Mouse (Mus musculus) lung, adult 2 months (tissue): ENCODE results near the gene Tpi1.

Experiments used
- CTCF ChIP-seq: fragments of 200-500 bp; IDR thresholded peaks from 2 replicates; pipeline ENCODE4 v1.5.1; 2011; ENCODE audit warnings: mild to moderate bottlenecking, low read length, control low read depth; ENCODE audit not compliant: insufficient read depth
- POLR2A ChIP-seq: fragments of 200-500 bp; IDR thresholded peaks from 2 replicates; pipeline ENCODE4 v1.6.1; 2011; ENCODE audit warnings: low read depth, mild to moderate bottlenecking, control low read depth, low read length, borderline replicate concordance; ENCODE audit errors: extremely low read depth

DNA sequence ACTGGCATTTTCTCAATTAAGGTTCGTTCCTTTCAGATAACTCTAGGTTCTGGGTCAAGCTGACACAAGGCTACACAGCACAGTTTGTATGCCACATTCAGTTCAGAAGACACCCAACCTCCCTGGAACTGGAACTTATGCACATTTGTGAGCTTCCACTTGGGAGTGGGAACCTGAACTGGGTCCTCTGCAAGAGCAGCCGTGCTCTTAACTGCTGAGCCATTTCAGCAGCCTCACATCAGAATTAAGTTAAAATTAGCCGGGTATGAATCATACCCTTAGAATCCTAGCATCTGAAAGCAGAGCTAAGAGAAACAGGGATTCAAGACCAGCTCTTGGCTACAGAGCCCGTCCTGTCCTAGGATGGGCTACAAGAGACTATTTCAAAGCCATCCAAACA is 6.7 kb downstream of the Tpi1 start:
- TF ChIP-seq CTCF (no peak), POLR2A (no peak)
